Mouse (Mus musculus) spleen, postnatal 0 days (tissue): Measurements from ENCODE around the gene Olfr509. TPM values are rescaled to one million over a fixed set of nuclear protein-coding genes. Genes with fewer than 3 reads are reported as not detected.

Source experiments
- polyA plus RNA-seq: library from polyadenylated mRNA; unstranded; fragments of >200 nt; fragmentation: Nextera tagmentation; extraction: Ambion mirVana; gene quantifications from 2 replicates; pipeline ENCODE4 v1.2.1, GENCODE M21; 2015

Gene Olfr509
- polyA plus RNA-seq: 0.04 TPM in 1 of 2 replicates, not detected in the other

DNA sequence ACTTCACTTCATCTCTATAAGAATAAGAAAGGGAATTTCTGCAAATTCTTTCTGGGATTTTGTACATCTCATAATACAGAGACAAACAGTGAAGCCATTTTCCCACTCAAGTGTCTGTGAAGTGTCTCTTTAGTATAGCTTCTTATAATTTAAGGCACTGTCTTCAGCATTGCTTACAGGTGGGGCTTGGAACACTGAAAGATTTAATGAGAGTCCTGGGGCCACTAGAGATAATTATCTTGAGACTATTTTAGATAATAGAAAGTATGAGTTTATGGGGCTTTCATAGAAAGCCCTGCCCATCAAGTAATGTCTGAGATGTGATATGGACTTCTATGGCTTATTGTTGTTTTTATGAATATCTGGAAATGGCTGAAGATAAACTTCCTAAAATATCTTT, at the start of gene Olfr509:
Olfr509 (minus strand) TSS at position 101 of the 400 bp plus-strand sequence.

DNA sequence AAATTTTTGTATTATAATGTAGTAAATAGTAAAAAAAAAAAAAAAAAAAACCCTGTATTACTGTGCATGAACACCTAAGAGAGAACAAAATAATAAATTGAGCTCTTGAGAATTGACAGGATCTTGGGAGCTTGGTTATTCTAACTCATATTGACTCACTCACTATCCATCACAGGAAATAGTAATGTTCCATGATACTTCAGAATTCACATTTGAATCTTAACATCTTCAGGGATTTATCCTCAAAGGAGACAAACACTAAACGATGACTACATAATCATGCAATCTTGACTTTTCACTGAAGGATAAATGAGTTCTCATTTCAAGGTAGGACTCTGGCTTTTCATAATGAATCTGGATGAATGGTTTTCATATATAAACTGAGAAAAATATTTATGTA, 14.4 kb upstream of the Olfr509 start, which contains the start of gene Olfr510:
Olfr510 (plus strand) TSS at position 301 of the 400 bp plus-strand sequence.

DNA sequence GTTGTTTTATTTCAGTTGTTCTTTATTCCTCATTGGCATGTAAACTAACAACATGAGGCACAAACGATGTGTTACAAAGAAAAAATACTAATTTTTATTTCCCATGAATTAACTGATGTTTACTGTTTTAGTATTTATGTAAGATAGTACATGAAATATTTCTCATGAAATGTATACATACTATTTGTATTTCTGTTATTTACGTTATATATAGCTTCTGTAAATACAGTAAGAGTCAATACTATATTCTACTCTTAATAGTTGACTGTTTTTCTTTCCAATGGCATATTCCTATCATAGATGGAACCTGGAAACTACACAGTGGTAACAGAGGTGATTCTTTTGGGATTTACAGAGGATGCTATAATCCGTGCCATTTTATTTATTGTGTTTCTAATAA, 22.0 kb downstream of the Olfr509 start, which contains the start of gene Olfr508:
Olfr508 (plus strand) TSS at position 301 of the 400 bp plus-strand sequence.

DNA sequence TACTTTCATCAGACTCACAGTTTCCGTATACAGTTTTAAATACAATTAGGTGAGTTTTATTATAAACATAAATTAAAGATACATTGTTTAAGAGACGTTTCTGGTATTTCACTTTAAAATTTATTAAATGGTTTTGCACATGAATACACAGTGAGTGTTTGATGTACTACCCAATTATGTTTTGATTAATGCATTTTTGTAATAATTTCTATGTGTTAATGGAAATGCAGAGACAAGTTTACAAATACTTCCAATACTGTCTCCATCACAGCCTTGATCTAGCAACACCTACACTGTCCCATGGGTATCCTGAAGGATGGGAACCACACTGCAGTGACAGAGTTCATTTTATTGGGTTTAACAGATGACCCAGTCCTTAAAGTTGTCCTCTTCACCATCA, 30.2 kb downstream of the Olfr509 start, which contains the start of gene Olfr507:
Olfr507 (plus strand) TSS at position 301 of the 400 bp plus-strand sequence.

DNA sequence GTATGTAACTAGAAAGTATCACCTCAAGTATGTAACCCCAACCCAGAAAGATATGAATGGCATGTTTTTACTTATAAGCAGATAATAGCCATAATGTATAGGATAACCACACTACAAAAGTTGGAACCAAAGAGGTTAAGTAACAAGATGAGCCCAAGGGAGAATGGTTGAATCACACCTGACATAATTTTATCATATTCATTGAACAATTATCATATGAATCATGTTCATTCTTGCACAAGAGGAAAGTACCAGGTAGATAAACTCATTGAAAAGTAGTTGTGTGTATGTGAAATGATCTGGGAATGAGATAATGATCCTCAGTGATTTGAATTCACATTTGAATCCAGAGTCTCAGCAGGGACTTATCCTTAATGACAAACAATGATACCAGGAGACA, 41.2 kb downstream of the Olfr509 start, which contains the start of gene Olfr506:
Olfr506 (plus strand) TSS at position 301 of the 400 bp plus-strand sequence.

Other genes with a start within 250 kb of the Olfr509 start
- gene Olfr497, start 231.5 kb downstream of the Olfr509 start, polyA plus RNA-seq: not detected in 2 replicates
- not detected in 2 replicates for gene Olfr498, start 186.6 kb downstream of the Olfr509 start, polyA plus RNA-seq
- gene Olfr502, start 126.8 kb downstream of the Olfr509 start, polyA plus RNA-seq: not detected in 2 replicates
- gene Olfr503, start 107.4 kb downstream of the Olfr509 start, polyA plus RNA-seq: not detected in 2 replicates
- gene Olfr504, start 86.1 kb downstream of the Olfr509 start, polyA plus RNA-seq: not detected in 2 replicates
- not detected in 2 replicates for gene Olfr506, start 41.1 kb downstream of the Olfr509 start, polyA plus RNA-seq
- not detected in 2 replicates for gene Olfr507, start 30.1 kb downstream of the Olfr509 start, polyA plus RNA-seq
- gene Olfr508, start 21.9 kb downstream of the Olfr509 start, polyA plus RNA-seq: not detected in 2 replicates
- gene Olfr510, start 14.5 kb upstream of the Olfr509 start, polyA plus RNA-seq: not detected in 2 replicates
- gene Olfr512, start 61.4 kb upstream of the Olfr509 start, polyA plus RNA-seq: not detected in 2 replicates
- gene Olfr513, start 99.1 kb upstream of the Olfr509 start, polyA plus RNA-seq: not detected in 2 replicates
- gene Olfr514, start 174.1 kb upstream of the Olfr509 start, polyA plus RNA-seq: not detected in 2 replicates
- not detected in 2 replicates for gene Olfr516, start 198.6 kb upstream of the Olfr509 start, polyA plus RNA-seq
- gene Olfr517, start 220.5 kb upstream of the Olfr509 start, polyA plus RNA-seq: not detected in 2 replicates
- not detected in 2 replicates for gene Olfr518, start 233.1 kb upstream of the Olfr509 start, polyA plus RNA-seq
- gene Olfr519, start 242.5 kb upstream of the Olfr509 start, polyA plus RNA-seq: not detected in 2 replicates